Mouse (Mus musculus) hindbrain, postnatal 0 days (tissue): ENCODE results near the gene E2f2. TPM values are rescaled to one million over a fixed set of nuclear protein-coding genes. Genes with fewer than 3 reads are reported as not detected.

Experiments used
- ATAC-seq: fragments of 200-750 bp; cut with Nextera tagmentation; 2 replicates; pipeline ENCODE4 v1.8.0; 2017; ENCODE audit warnings: mild to moderate bottlenecking, moderate TSS enrichment, moderate library complexity
- DNase-seq: peaks from one replicate; pipeline ENCODE4 v3.0.0-alpha.2; 2015; ENCODE audit warnings: low spot score
- H3K27ac ChIP-seq: fragments of 300-500 bp; sonication (generic); 2 replicates; pipeline ENCODE4 v1.5.1; 2014; ENCODE audit warnings: mild to moderate bottlenecking
- H3K27me3 ChIP-seq: fragments of 300-500 bp; sonication (generic); 2 replicates; pipeline ENCODE4 v1.6.1; 2014; ENCODE audit warnings: low read length, mixed read lengths; ENCODE audit not compliant: insufficient read depth
- H3K36me3 ChIP-seq: fragments of 300-500 bp; sonication (generic); 2 replicates; pipeline ENCODE4 v1.6.1; 2014; ENCODE audit warnings: low read length, mixed read lengths; ENCODE audit not compliant: insufficient read depth
- H3K4me1 ChIP-seq: fragments of 300-500 bp; sonication (generic); 2 replicates; pipeline ENCODE4 v1.6.1; 2014; ENCODE audit warnings: antibody characterized with exemption, low read length, mixed read lengths; ENCODE audit not compliant: insufficient read depth
- H3K4me2 ChIP-seq: fragments of 300-500 bp; sonication (generic); 2 replicates; pipeline ENCODE4 v1.6.1; 2014; ENCODE audit warnings: low read depth, mild to moderate bottlenecking, low read length, moderate library complexity, mixed read lengths
- H3K4me3 ChIP-seq: fragments of 300-500 bp; sonication (generic); 2 replicates; pipeline ENCODE4 v1.5.1; 2014; ENCODE audit warnings: low read length
- H3K9ac ChIP-seq: fragments of 300-500 bp; sonication (generic); replicated peaks from 2 replicates; pipeline ENCODE4 v1.6.1; 2014; ENCODE audit warnings: mild to moderate bottlenecking, low read length, moderate library complexity, mixed read lengths
- H3K9me3 ChIP-seq: fragments of 300-500 bp; sonication (generic); 2 replicates; pipeline ENCODE4 v1.6.1; 2016; ENCODE audit warnings: low read length, mixed read lengths
- CTCF ChIP-seq: IDR thresholded peaks from 2 replicates; pipeline ENCODE4 v1.5.1; 2016; ENCODE audit warnings: antibody characterized with exemption, control low read depth, low read depth
- WGBS: fragments of 180-500 bp; shearing (Covaris S2); extraction: QIAGEN DNeasy Blood & Tissue Kit; methylation state at CpG from one replicate; pipeline ENCODE4 v1.1.7; 2014; 5-methylcytosine and 5-hydroxymethylcytosine counted together
- polyA plus RNA-seq: library from polyadenylated mRNA; unstranded; fragments of >200 nt; fragmentation: Nextera tagmentation; extraction: Ambion mirVana; gene quantifications from 2 replicates; pipeline ENCODE4 v1.2.1, GENCODE M21; 2015
- total RNA-seq: library from RNA; depleted of rRNA; stranded (reverse); fragments of >200 nt; gene quantifications from 2 replicates; pipeline ENCODE4 v1.2.3, GENCODE M21; 2014; rRNA removed

Gene E2f2
- total and polyA plus RNA-seq, 2 experiments from 2014 or later, result 2.4 to 3.7 TPM

- Histone ChIP-seq H3K9ac (no peak overlapping the region), H3K36me3 (no peaks in the 10 kb centered on the region), H3K9me3 (no peaks in the 10 kb centered on the region), H3K4me1 (no peaks in the 10 kb centered on the region), H3K4me2 (no peak overlapping the region), H3K27me3 (no peaks in the 10 kb centered on the region; the same call in 1 of the 2 replicates), H3K4me3 (no peak overlapping the region), H3K27ac (no peak overlapping the region)
- WGBS, result 30% methylated on average over 8 of the region's 8 CpGs
- DNase-seq (peak; percentile 84), ATAC-seq (peak; percentile 67; the same call in 1 of the 2 replicates)
- peak; percentile 79 for TF ChIP-seq CTCF
Measured at GRCm38 (mm10) chr4:136239622-136240021, 67.4 kb downstream of the E2f2 start.

DNA sequence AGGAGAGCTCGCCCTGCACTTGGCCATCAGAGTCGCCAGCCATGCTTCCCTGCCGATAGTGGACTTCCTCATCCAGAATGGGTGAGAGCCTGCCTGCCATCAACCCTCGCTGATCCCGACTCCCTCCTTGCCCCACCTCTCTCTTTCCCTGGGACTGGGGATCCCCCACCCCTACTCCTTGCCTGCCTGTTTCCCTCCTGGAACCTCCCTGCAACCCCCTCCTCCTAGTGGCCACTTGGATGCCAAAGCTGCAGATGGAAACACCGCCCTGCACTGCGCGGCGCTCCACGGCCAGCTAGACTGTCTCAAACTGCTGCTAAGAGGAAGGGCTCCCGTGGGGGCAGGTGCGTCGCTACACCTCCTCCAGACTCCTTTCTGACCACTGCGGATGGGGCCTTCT, 67.9 kb downstream of the E2f2 start:
- H3K9ac ChIP-seq, result no peak overlapping the region
- no peaks in the 10 kb centered on the region for H3K9me3 ChIP-seq
- no peak overlapping the region for H3K27ac ChIP-seq
- no peaks in the 10 kb centered on the region for H3K36me3 ChIP-seq
- TF ChIP-seq CTCF, result 0 out of 2 replicates have a peak, but pooled peaks have one; percentile 2
- no peaks in the 10 kb centered on the region; the same call in 1 of the 2 replicates for H3K27me3 ChIP-seq
- no peaks in the 10 kb centered on the region for H3K4me1 ChIP-seq
- DNase-seq (no peak), ATAC-seq (no peak)
- no peak overlapping the region for H3K4me3 ChIP-seq
- WGBS, result 72% methylated on average over 14 of the region's 14 CpGs
- H3K4me2 ChIP-seq, result no peak overlapping the region

GRCm38 (mm10) chr4:136240955-136241354, 68.8 kb downstream of the E2f2 start:
- DNase-seq (no peak), ATAC-seq (no peak)
- H3K4me1 ChIP-seq, result no peaks in the 10 kb centered on the region
- H3K9ac ChIP-seq, result no peak overlapping the region
- H3K4me3 ChIP-seq, result no peak overlapping the region
- H3K27ac ChIP-seq, result no peak overlapping the region
- H3K36me3 ChIP-seq, result no peaks in the 10 kb centered on the region
- no peak overlapping the region for H3K4me2 ChIP-seq
- 32% methylated on average over 8 of the region's 8 CpGs for WGBS
- TF ChIP-seq CTCF, result no peak
- H3K27me3 ChIP-seq, result peaks cover under 1% of the 10 kb centered on the region; the same call in 1 of the 2 replicates
- no peaks in the 10 kb centered on the region for H3K9me3 ChIP-seq

GRCm38 (mm10) chr4:136242065-136242703, 70.0 kb downstream of the E2f2 start:
- H3K36me3 ChIP-seq, result no peaks in the 10 kb centered on the region
- peak; percentile 59 for TF ChIP-seq CTCF
- no peak for ATAC-seq
- H3K4me2 ChIP-seq, result no peak overlapping the region
- no peaks in the 10 kb centered on the region for H3K4me1 ChIP-seq
- H3K9ac ChIP-seq, result no peak overlapping the region
- no peaks in the 10 kb centered on the region for H3K9me3 ChIP-seq
- 43% methylated on average over 8 of the region's 8 CpGs for WGBS
- DNase-seq, result no peak
- H3K27ac ChIP-seq, result no peak overlapping the region
- H3K27me3 ChIP-seq, result peaks cover 9% of the 10 kb centered on the region; the same call in 1 of the 2 replicates
- no peak overlapping the region for H3K4me3 ChIP-seq

- no peak overlapping the region for H3K9ac ChIP-seq
- WGBS, result 87% methylated on average over 7 of the region's 7 CpGs
- DNase-seq, result no peak
Measured at GRCm38 (mm10) chr4:136242728-136243127, 70.5 kb downstream of the E2f2 start.

DNA sequence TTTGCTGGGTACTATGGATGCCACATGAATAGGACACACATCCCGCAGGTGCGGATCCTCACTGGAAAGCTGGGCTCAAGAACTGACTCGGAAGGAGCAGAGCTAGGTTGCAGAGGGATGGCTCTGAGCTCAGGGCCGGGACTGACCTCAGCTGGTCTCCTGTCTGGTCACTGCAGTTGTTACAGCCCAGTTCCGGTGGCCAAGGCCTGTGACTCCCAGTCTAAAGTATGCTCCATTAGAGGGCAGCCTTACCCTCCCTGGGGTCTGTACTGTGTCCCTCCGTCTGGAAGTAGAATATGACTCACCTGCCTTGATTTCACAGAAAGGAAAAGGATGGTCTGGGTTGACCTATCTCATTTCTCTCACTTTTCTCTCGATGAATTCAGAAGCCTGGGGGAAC, 72.0 kb downstream of the E2f2 start:
- WGBS, result 74% methylated on average over 7 of the region's 7 CpGs
- Histone ChIP-seq H3K4me2 (no peak overlapping the region), H3K27ac (no peak overlapping the region), H3K4me1 (peaks cover 9% of the 10 kb centered on the region; the same call in 1 of the 2 replicates), H3K9me3 (no peaks in the 10 kb centered on the region), H3K27me3 (peaks cover 21% of the 10 kb centered on the region), H3K4me3 (no peak overlapping the region), H3K9ac (no peak overlapping the region), H3K36me3 (no peaks in the 10 kb centered on the region)
- no peak for TF ChIP-seq CTCF
- DNase-seq (no peak), ATAC-seq (no peak)

More at GRCm38 (mm10) chr4:136242728-136243127, 70.5 kb downstream of the E2f2 start:
- Histone ChIP-seq H3K4me3 (no peak overlapping the region), H3K4me2 (no peak overlapping the region), H3K27me3 (peaks cover 9% of the 10 kb centered on the region), H3K9me3 (no peaks in the 10 kb centered on the region), H3K27ac (no peak overlapping the region), H3K4me1 (peaks cover 2% of the 10 kb centered on the region; the same call in 1 of the 2 replicates), H3K36me3 (no peaks in the 10 kb centered on the region)
- ATAC-seq, result no peak
- no peak for TF ChIP-seq CTCF

Other genes starting within 250 kb of the E2f2 start
- gene Hmgcl, start 225.9 kb upstream of the E2f2 start, total RNA-seq, result 27.0 and 38.6 TPM in 2 replicates
- 55.0 and 60.0 TPM in 2 replicates for gene Hmgcl, start 225.9 kb upstream of the E2f2 start, polyA plus RNA-seq
- gene Gale, start 208.7 kb upstream of the E2f2 start, total RNA-seq, result 36.2 and 41.2 TPM in 2 replicates
- gene Gale, start 208.7 kb upstream of the E2f2 start, polyA plus RNA-seq, result 39.8 and 40.2 TPM in 2 replicates
- gene Lypla2, start 199.8 kb upstream of the E2f2 start, total RNA-seq, result 135 and 172 TPM in 2 replicates
- 183 and 186 TPM in 2 replicates for gene Lypla2, start 199.8 kb upstream of the E2f2 start, polyA plus RNA-seq
- 53.2 and 60.2 TPM in 2 replicates for gene Pithd1, start 185.1 kb upstream of the E2f2 start, total RNA-seq
- 84.5 and 85.7 TPM in 2 replicates for gene Pithd1, start 185.1 kb upstream of the E2f2 start, polyA plus RNA-seq
- gene Eloa, start 150.6 kb upstream of the E2f2 start, total RNA-seq, result 20.9 and 26.5 TPM in 2 replicates
- gene Eloa, start 150.6 kb upstream of the E2f2 start, polyA plus RNA-seq, result 19.7 and 19.8 TPM in 2 replicates
- 765 and 914 TPM in 2 replicates for gene Rpl11, start 119.0 kb upstream of the E2f2 start, total RNA-seq
- 297 and 312 TPM in 2 replicates for gene Rpl11, start 119.0 kb upstream of the E2f2 start, polyA plus RNA-seq
- gene Id3, start 28.9 kb upstream of the E2f2 start, total RNA-seq, result 204 and 344 TPM in 2 replicates
- gene Id3, start 28.9 kb upstream of the E2f2 start, polyA plus RNA-seq, result 253 and 254 TPM in 2 replicates
- 9.1 and 10.5 TPM in 2 replicates for gene Asap3, start 34.0 kb downstream of the E2f2 start, total RNA-seq
- 4.1 TPM in 2 replicates for gene Asap3, start 34.0 kb downstream of the E2f2 start, polyA plus RNA-seq
- gene Tcea3, start 75.3 kb downstream of the E2f2 start, total RNA-seq, result 2.2 TPM in 1 of 2 replicates, not detected in the other
- 2.7 and 3.3 TPM in 2 replicates for gene Tcea3, start 75.3 kb downstream of the E2f2 start, polyA plus RNA-seq
- 53.4 and 61.5 TPM in 2 replicates for gene Zfp46, start 112.3 kb downstream of the E2f2 start, total RNA-seq
- 22.4 and 22.6 TPM in 2 replicates for gene Zfp46, start 112.3 kb downstream of the E2f2 start, polyA plus RNA-seq
- 66.4 and 69.0 TPM in 2 replicates for gene Hnrnpr, start 138.5 kb downstream of the E2f2 start, total RNA-seq
- gene Hnrnpr, start 138.5 kb downstream of the E2f2 start, polyA plus RNA-seq, result 154 and 159 TPM in 2 replicates